Mouse (Mus musculus) C2C12 (cell line): ENCODE results near the gene Tmco3.

Source experiments
- CEBPB ChIP-seq: IDR thresholded peaks from one replicate; pipeline ENCODE4 v1.6.1; 2011; ENCODE audit warnings: low read depth, mild to moderate bottlenecking, control low read depth, moderate library complexity
- CTCF ChIP-seq: IDR thresholded peaks from one replicate; pipeline ENCODE4 v1.5.1; 2011; ENCODE audit not compliant: control insufficient read depth, insufficient read depth, insufficient read length
- MAX ChIP-seq: IDR thresholded peaks from one replicate; pipeline ENCODE4 v1.6.1; 2011; ENCODE audit warnings: mild to moderate bottlenecking, control low read depth
- MYOD1 ChIP-seq: IDR thresholded peaks from one replicate; pipeline ENCODE4 v1.6.1; 2011; ENCODE audit warnings: low read depth; ENCODE audit not compliant: control insufficient read depth, insufficient read length
- MYOG ChIP-seq: IDR thresholded peaks from one replicate; pipeline ENCODE4 v1.6.1; 2011; ENCODE audit not compliant: control insufficient read depth, insufficient read length; ENCODE audit errors: extremely low read depth
- USF1 ChIP-seq: IDR thresholded peaks from one replicate; pipeline ENCODE4 v1.6.1; 2011; ENCODE audit warnings: low read depth, mild to moderate bottlenecking, control low read depth, moderate library complexity

- TF ChIP-seq CTCF (no peak), MYOD1 (no peak), USF1 (no peak), MAX (no peak), CEBPB (no peak), MYOG (no peak)
Observed at GRCm38 (mm10) chr8:13350052-13350451, 62.1 kb downstream of the Tmco3 start.
